Mouse (Mus musculus) kidney, postnatal 0 days (tissue): Measurements from ENCODE around the gene Arl6ip1. TPM values are rescaled to one million over a fixed set of nuclear protein-coding genes. Genes with fewer than 3 reads are reported as not detected.

ENCODE experiments used
- ATAC-seq: fragments of 200-750 bp; cut with Nextera tagmentation; replicated peaks from 2 replicates; pipeline ENCODE4 v1.8.0; 2017; ENCODE audit warnings: low read depth, moderate number of reproducible peaks, moderate TSS enrichment, moderate library complexity; ENCODE audit not compliant: low FRiP score
- DNase-seq: peaks from one replicate; pipeline ENCODE4 v3.0.0-alpha.2; 2016; ENCODE audit warnings: low spot score
- H3K27ac ChIP-seq: fragments of 300-500 bp; sonication (generic); 2 replicates; pipeline ENCODE4 v1.5.1; 2014; ENCODE audit warnings: mild to moderate bottlenecking
- H3K27me3 ChIP-seq: fragments of 300-500 bp; sonication (generic); 2 replicates; pipeline ENCODE4 v1.6.1; 2014; ENCODE audit warnings: low read length, mixed read lengths; ENCODE audit not compliant: insufficient read depth
- H3K36me3 ChIP-seq: fragments of 300-500 bp; sonication (generic); 2 replicates; pipeline ENCODE4 v1.6.1; 2014; ENCODE audit warnings: low read length, mixed read lengths; ENCODE audit not compliant: insufficient read depth
- H3K4me1 ChIP-seq: fragments of 300-500 bp; sonication (generic); replicated peaks from 2 replicates; pipeline ENCODE4 v1.6.1; 2014; ENCODE audit warnings: antibody characterized with exemption, low read length, mixed read lengths; ENCODE audit not compliant: insufficient read depth
- H3K4me2 ChIP-seq: fragments of 300-500 bp; sonication (generic); 2 replicates; pipeline ENCODE4 v1.6.1; 2014; ENCODE audit warnings: mild to moderate bottlenecking, low read length, moderate library complexity, mixed read lengths
- H3K4me3 ChIP-seq: fragments of 300-500 bp; sonication (generic); replicated peaks from 2 replicates; pipeline ENCODE4 v1.5.1; 2014; ENCODE audit warnings: low read depth, low read length
- H3K9ac ChIP-seq: fragments of 300-500 bp; sonication (generic); 2 replicates; pipeline ENCODE4 v1.6.1; 2014; ENCODE audit warnings: low read depth, low read length
- H3K9me3 ChIP-seq: fragments of 300-500 bp; sonication (generic); replicated peaks from 2 replicates; pipeline ENCODE4 v1.6.1; 2016; ENCODE audit warnings: low read length, inconsistent platforms, mixed read lengths
- CTCF ChIP-seq: IDR thresholded peaks from 2 replicates; pipeline ENCODE4 v1.5.1; 2016; ENCODE audit warnings: antibody characterized with exemption, low read depth, mild to moderate bottlenecking, moderate library complexity
- WGBS: fragments of 180-500 bp; shearing (Covaris S2); extraction: QIAGEN DNeasy Blood & Tissue Kit; methylation state at CpG from one replicate; pipeline ENCODE4 v1.1.7; 2014; 5-methylcytosine and 5-hydroxymethylcytosine counted together
- polyA plus RNA-seq: library from polyadenylated mRNA; unstranded; fragments of >200 nt; fragmentation: Nextera tagmentation; extraction: Ambion mirVana; gene quantifications from 2 replicates; pipeline ENCODE4 v1.2.1, GENCODE M21; 2015

Gene Arl6ip1
- polyA plus RNA-seq, 1 experiment from 2014 or later: 534 TPM

GRCm38 (mm10) chr7:118126219-118126875, 3.1 kb downstream of the Arl6ip1 start:
- DNase-seq (no peak), ATAC-seq (no peak)
- H3K4me3 ChIP-seq: no peak overlapping the region
- H3K9me3 ChIP-seq: no peaks in the 10 kb centered on the region
- no peak overlapping the region for H3K27ac ChIP-seq
- H3K36me3 ChIP-seq: peaks cover 17% of the 10 kb centered on the region; the same call in 1 of the 2 replicates
- TF ChIP-seq CTCF: no peak
- no peak overlapping the region for H3K9ac ChIP-seq
- peaks cover 18% of the 10 kb centered on the region for H3K4me1 ChIP-seq
- WGBS: 60% methylated on average over 11 of the region's 11 CpGs
- H3K27me3 ChIP-seq: no peaks in the 10 kb centered on the region
- no peak overlapping the region for H3K4me2 ChIP-seq

- Histone ChIP-seq H3K36me3 (peaks cover 19% of the 10 kb centered on the region; the same call in 1 of the 2 replicates), H3K27ac (no peak overlapping the region), H3K4me3 (no peak overlapping the region), H3K9ac (no peak overlapping the region), H3K27me3 (no peaks in the 10 kb centered on the region), H3K4me2 (no peak overlapping the region), H3K9me3 (no peaks in the 10 kb centered on the region), H3K4me1 (peaks cover 18% of the 10 kb centered on the region)
- DNase-seq: no peak
- ATAC-seq: no peak
- no peak for TF ChIP-seq CTCF
Measured at GRCm38 (mm10) chr7:118125736-118126135, 3.7 kb downstream of the Arl6ip1 start.

GRCm38 (mm10) chr7:118123512-118124411, 5.7 kb downstream of the Arl6ip1 start:
- H3K9ac ChIP-seq: no peak overlapping the region
- no peaks in the 10 kb centered on the region for H3K9me3 ChIP-seq
- no peak overlapping the region for H3K4me2 ChIP-seq
- peaks cover 18% of the 10 kb centered on the region for H3K4me1 ChIP-seq
- WGBS: 83% methylated on average over 4 of the region's 4 CpGs
- TF ChIP-seq CTCF: no peak
- ATAC-seq: no peak
- no peak overlapping the region for H3K4me3 ChIP-seq
- peaks cover 28% of the 10 kb centered on the region; the same call in 1 of the 2 replicates for H3K36me3 ChIP-seq
- DNase-seq: no peak
- no peak overlapping the region for H3K27ac ChIP-seq
- no peaks in the 10 kb centered on the region for H3K27me3 ChIP-seq

GRCm38 (mm10) chr7:118122235-118122634, 7.2 kb downstream of the Arl6ip1 start:
- H3K27me3 ChIP-seq: no peaks in the 10 kb centered on the region
- no peak overlapping the region for H3K9ac ChIP-seq
- DNase-seq (no peak), ATAC-seq (no peak)
- peaks cover 28% of the 10 kb centered on the region; the same call in 1 of the 2 replicates for H3K36me3 ChIP-seq
- no peak overlapping the region for H3K27ac ChIP-seq
- 0 out of 2 replicates have a peak, but pooled peaks cover 10% of the 10 kb centered on the region for H3K4me1 ChIP-seq
- WGBS: 95% methylated on average over 7 of the region's 7 CpGs
- H3K4me2 ChIP-seq: no peak overlapping the region
- H3K9me3 ChIP-seq: no peaks in the 10 kb centered on the region
- no peak overlapping the region for H3K4me3 ChIP-seq
- no peak for TF ChIP-seq CTCF

GRCm38 (mm10) chr7:118120654-118121053, 8.8 kb downstream of the Arl6ip1 start:
- 77% methylated on average over 1 of the region's 1 CpGs for WGBS
- DNase-seq (no peak), ATAC-seq (no peak)
- Histone ChIP-seq H3K4me3 (no peak overlapping the region), H3K9ac (0 out of 2 replicates have a peak overlapping the region, but pooled peaks have one; percentile 18), H3K27me3 (no peaks in the 10 kb centered on the region), H3K36me3 (peaks cover 28% of the 10 kb centered on the region; the same call in 1 of the 2 replicates), H3K4me2 (no peak overlapping the region), H3K27ac (peak overlapping the region; percentile 77), H3K4me1 (0 out of 2 replicates have a peak, but pooled peaks cover 3% of the 10 kb centered on the region), H3K9me3 (no peaks in the 10 kb centered on the region)
- TF ChIP-seq CTCF: no peak

GRCm38 (mm10) chr7:118119946-118120345, 9.5 kb downstream of the Arl6ip1 start:
- TF ChIP-seq CTCF: no peak
- 0 out of 2 replicates have a peak, but pooled peaks cover 3% of the 10 kb centered on the region for H3K4me1 ChIP-seq
- H3K36me3 ChIP-seq: peaks cover 28% of the 10 kb centered on the region; the same call in 1 of the 2 replicates
- peak; percentile 36 for DNase-seq
- H3K27ac ChIP-seq: peak overlapping the region; percentile 77
- ATAC-seq: no peak
- WGBS: 24% methylated on average over 5 of the region's 5 CpGs
- H3K9me3 ChIP-seq: no peaks in the 10 kb centered on the region
- H3K4me2 ChIP-seq: no peak overlapping the region
- H3K27me3 ChIP-seq: no peaks in the 10 kb centered on the region
- H3K9ac ChIP-seq: no peak overlapping the region
- H3K4me3 ChIP-seq: no peak overlapping the region
